In genomic region chr14:122427654-122428053, GRCm38 (mm10) we compare ENCODE assay signal across 24 mouse cellular contexts. TPM values are rescaled to one million over a fixed set of nuclear protein-coding genes. Genes with fewer than 3 reads are reported as not detected.
"Had no signal": no experiment of that assay in that cellular context is flagged by ENCODE, and none has a peak within 500 bp of the region (broad histone marks: within the 10 kb centered on the region; RNA-seq: fewer than 3 reads in every experiment).

No protein-coding gene starts in this region.

- H3K9me3 ChIP-seq: liver, embryonic 13.5 days; midbrain, embryonic 13.5 days had no signal

- H3K4me2 ChIP-seq: liver, embryonic 13.5 days; midbrain, embryonic 13.5 days had no signal

- H3K36me3 ChIP-seq: liver, embryonic 13.5 days; midbrain, embryonic 13.5 days had no signal

- H3K4me3 ChIP-seq: liver, embryonic 13.5 days; midbrain, embryonic 13.5 days had no signal

- H3K27ac ChIP-seq: liver, embryonic 13.5 days; stomach, postnatal 0 days had no signal

- ATAC-seq: intestine, embryonic 16.5 days had no signal

- H3K4me1 ChIP-seq: liver, embryonic 13.5 days had no signal

- H3K9ac ChIP-seq: liver, embryonic 13.5 days; midbrain, embryonic 13.5 days had no signal

- H3K27me3 ChIP-seq: liver, embryonic 13.5 days had no signal

- DNase-seq: kidney, adult 18-20 months; kidney, adult 9 months; kidney, postnatal 14 days; kidney, postnatal 4 days; layer of hippocampus, adult 9-11 months; liver, embryonic 13.5 days; lung, adult 2 months; lung, postnatal 14 days; lung, postnatal 4 days; right cerebral cortex, adult 18-20 months; right cerebral cortex, postnatal 14 days; right cerebral cortex, postnatal 4 days; thymus, adult 2 months; thymus, postnatal 14 days; thymus, postnatal 4 days had no signal

RNA-seq across cellular contexts. Expression of gene Gm5089, which starts 23.3 kb away (rescaled TPM):
- polyA plus RNA-seq: intestine, embryonic 16.5 days; kidney, embryonic 16.5 days; limb, embryonic 14.5 days; liver, adult 2 months; liver, embryonic 13.5 days; liver, embryonic 16.5 days; lung, adult 2 months; lung, embryonic 16.5 days; stomach, embryonic 14.5 days; stomach, postnatal 0 days; thymus, adult 2 months had no signal

RNA-seq across cellular contexts. Expression of gene Zic5, which starts 37.8 kb away (rescaled TPM):
- polyA plus RNA-seq: intestine, embryonic 16.5 days; liver, adult 2 months; liver, embryonic 16.5 days; lung, adult 2 months; lung, embryonic 16.5 days; stomach, embryonic 14.5 days; stomach, postnatal 0 days; thymus, adult 2 months had no signal

RNA-seq across cellular contexts. Expression of gene Zic2, which starts 47.6 kb away (rescaled TPM):
- polyA plus RNA-seq: intestine, embryonic 16.5 days; kidney, embryonic 16.5 days; liver, adult 2 months; liver, embryonic 13.5 days; liver, embryonic 16.5 days; lung, adult 2 months; lung, embryonic 16.5 days; stomach, embryonic 14.5 days; stomach, postnatal 0 days; thymus, adult 2 months had no signal
